Mouse (Mus musculus) cerebellum, postnatal 10 days (tissue): ENCODE data around the gene Osbpl9.

ENCODE experiments used
- DNase-seq, 2 experiments: peaks; one replicate each; pipeline ENCODE4 v3.0.0; 2021; ENCODE audit warnings: mixed read lengths in 2 of 2

Gene Osbpl9

DNA sequence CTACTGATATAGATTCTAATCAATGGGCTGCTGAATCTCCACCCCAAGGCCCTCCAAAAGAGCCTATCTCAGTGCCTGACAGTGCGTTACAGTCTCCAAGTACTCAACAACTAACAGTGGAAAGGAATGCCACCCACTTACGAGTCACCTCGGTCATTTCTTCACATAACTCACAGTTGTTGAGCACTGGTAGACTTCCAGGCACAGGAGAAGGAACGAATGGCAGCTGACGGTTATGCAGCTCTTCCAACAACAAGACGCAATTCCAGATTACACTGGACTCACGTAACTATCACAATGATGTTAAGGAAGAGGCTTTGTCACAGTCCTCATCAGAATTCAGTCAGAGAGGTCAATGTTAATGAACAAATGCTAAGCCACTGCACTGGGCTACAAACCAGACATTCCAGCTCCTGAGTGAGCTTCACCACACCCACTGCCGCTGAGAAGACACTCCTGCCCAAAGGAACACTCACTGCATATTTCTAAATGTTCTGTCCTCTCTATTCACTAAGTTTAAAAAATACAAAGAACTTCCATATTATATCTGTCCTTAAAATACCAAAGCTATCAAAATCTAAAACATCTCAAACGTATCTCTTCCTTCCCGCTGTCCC is 70.7 kb downstream of the Osbpl9 start:
- DNase-seq: no peak

- peak in 1 of 2 experiments; percentile 13 for DNase-seq
These were observed 73.1 kb downstream of the Osbpl9 start for GRCm38 (mm10) chr4:109128971-109129370.

DNA sequence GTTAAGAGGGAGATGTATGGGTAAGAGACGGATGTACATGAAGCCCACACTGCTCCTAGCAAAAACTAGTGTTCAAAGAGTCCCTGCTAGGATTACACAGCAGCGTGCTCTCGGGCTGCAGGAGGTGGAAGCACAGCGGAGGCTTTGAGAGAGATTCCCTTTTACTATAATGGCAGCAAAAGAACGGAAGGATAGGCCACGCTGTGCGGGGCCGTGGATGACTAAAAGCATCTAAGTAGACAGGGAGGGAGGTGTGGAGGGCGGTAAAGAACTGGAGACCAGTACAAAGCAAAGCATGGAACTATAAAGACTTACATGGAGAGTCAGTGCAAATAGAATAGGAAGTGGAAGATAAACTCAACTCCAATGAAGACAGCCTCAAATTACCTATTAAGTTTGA is 74.1 kb downstream of the Osbpl9 start:
- no peak for DNase-seq

GRCm38 (mm10) chr4:109126834-109127564 is 75.1 kb downstream of the Osbpl9 start:
- DNase-seq: no peak

DNA sequence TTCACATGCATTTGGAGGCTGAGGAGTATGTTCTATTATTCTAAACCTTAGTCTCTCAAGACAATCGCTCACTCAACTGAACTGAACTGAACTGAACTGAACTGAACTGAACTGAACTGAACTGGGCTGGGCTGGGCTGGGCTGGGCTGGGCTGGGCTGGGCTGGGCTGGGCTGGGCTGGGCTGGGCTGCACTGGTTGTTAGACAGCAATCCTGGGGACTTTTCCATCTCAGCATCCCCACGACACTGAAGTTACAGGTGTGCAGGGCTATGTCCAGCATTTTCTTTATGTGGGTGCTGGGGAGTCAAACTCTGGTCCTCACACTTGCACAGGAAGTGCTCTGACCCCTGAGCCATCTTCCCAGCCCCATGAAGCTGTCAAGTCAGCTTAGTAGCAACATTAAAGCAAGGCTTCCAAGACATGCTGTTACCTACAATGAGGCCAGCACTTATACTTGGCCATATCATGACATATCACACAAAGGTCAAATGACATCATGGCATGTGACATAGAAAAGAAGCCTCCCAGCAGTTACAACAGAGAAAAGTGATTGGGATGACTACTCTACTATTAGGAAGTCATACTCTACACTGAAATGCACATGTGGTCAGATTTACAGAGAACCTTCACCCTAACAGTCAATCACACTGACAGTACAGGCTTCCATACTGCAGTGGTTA is 76.2 kb downstream of the Osbpl9 start:
- DNase-seq: no peak

GRCm38 (mm10) chr4:109122830-109123555 is 79.1 kb downstream of the Osbpl9 start:
- no peak for DNase-seq

GRCm38 (mm10) chr4:109120735-109121134 is 81.3 kb downstream of the Osbpl9 start:
- no peak for DNase-seq

DNA sequence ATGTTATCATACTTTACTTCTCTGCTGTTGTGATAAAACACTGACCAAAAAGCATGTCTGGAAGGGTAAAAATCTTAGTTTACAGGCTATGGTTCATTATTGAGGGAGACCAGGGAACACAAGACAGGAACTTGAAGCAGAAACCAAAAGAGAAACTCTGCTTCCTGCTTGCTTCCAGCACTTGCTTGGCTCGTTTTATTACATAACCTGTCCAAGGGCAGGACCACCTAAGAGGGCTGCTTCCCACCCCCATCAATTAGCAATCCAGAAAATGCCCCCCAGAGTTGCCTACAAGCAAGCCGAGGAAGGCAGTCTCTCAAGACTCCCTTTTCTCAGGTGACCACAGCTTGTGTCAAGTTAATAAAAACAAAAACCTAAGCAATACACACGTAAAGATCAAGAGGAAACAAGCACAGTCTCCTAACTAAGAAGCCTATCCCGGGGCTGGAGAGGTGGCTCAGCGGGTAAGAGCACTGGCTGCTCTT is 82.4 kb downstream of the Osbpl9 start:
- DNase-seq: no peak

DNA sequence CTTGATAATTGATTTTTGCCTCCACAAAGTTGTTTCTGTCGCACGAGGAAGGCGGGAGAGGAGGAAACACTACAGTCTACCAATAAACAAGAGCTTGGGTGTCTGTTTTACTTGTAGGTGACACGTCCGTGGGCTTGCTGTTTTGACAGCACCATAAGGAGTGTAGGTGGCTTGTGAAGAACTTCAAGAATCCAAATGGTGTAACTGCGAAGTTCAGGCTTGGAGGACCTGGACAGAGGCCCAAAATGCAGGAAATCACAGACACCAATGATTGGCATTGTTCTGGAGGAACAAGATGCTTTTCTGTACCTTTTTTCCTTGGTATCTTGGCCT is 83.8 kb downstream of the Osbpl9 start:
- peak in 1 of 2 experiments; percentile 12 for DNase-seq

DNA sequence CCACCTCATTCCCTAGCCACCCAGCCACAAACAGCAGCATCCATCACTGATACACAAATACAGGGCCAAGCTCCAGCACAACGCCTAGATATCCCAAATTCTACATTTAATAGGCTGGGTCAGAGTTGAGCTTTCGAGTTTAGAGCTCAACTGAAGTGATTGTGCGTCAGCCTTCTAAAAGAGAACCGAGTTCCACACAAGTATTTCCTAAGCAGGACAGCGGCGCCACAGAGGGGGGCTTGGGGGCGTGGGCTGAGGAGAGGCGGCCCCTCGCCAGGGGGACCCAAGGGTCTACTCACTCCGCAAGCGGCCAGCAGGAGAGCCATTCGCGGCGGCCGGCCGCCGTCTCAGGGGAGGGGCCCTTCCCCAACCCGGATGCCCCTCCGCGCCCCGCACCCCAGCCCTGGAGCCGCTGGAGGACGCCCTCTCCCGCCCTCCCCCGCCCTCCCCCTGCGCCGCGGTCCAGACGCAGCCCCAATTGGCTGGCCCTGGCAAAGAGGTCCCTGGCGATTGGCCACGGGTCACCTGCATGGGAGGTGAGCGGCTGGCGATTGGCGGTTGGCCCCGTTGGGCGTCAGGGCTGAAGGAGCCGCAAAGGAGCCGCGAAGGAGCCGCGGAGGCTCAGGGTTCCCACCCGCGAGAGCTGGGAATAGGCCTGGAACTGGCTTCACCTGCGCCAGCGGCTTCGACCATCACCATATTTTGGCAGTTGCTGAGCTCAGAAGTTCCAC is 84.3 kb downstream of the Osbpl9 start:
- DNase-seq: peak; percentile 97 to 98

DNA sequence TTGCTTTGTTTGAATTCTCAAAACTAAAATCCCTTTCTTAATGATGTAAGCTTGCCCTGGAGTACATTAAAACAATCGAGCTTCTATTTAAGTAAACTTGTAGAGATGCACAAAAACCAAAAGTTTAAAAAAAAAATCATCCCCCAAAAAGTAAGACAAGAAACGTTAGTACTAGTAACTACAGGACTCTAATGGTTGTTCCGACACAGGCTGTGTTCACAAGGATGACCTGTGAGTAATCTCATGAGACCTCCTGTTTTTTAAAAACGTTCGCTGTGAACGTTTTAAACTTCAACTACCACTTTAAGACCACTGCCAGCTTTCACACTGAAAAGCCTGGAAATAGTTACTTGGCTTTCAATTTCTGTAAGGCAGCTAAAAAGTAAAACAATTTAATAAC is 85.1 kb downstream of the Osbpl9 start:
- no peak for DNase-seq

DNA sequence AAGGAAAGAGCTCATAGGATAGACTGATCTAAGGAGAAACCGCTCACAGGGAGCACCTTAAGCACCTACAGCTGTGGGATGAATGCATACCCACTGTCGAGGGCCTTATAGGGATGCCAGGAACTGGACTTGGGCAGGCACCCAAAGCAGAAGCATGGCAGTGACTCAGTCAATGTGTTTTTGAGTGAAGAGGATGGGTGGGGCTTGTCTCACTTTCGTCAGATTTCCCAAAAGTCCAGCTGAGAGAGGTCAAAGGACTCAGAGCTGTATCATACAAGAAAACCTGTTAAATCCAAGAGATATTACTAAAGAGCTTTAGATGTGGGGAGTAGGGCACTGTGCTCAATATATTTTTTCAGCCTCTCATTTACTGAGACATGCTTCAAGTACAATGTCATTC is 85.6 kb downstream of the Osbpl9 start:
- DNase-seq: no peak

- DNase-seq: peak; percentile 14
These were observed 86.3 kb downstream of the Osbpl9 start for GRCm38 (mm10) chr4:109115742-109116141.

DNA sequence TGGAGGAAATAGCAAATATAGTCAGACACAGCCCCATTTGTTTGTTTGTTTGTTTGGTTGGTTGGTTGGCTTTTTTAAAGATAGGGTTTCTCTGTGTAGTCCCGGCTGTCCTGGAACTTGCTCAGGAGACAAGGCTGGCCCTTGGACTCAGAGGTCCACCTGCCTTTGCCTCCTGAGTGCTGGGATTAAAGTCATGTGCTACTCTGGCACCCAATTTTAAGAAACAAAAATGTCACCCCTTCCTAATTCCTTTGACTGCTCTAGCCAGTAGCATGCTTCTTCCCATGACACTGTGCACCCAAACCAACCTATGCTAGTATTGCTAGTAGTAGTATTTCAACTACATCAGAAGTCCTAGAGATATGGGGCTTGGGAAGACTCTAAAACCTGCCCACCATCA is 87.8 kb downstream of the Osbpl9 start:
- no peak for DNase-seq

DNA sequence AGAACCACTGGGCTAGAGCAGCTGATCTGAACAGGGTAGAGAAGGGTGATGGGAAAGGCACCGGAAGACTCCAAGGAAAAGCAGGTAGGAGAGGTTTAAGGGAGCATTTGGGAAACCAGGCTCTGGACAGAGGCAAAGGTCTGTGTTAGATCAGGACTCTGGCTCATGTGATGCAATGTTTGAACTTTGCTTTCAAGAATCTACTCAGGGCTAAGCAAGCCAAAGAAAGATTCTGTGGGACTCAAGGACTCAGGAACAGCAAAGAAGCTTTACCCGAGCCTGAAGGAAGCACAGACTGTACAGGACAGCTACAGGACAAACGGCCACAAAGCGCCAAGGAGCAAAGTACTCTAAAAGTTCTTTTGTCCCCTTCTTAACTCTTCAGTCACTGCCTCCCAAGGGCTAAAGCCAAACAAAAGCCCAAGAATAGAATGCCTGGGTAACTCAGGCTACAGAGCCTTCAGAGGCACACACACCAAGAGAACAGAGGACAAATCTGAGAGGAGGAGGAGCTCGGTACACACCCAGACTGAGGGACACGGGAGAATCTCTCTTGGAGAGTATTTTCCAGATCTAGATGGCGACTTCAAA is 89.1 kb downstream of the Osbpl9 start:
- DNase-seq: no peak

GRCm38 (mm10) chr4:109110978-109111377 is 91.1 kb downstream of the Osbpl9 start:
- no peak for DNase-seq

- DNase-seq: no peak
These were observed 92.4 kb downstream of the Osbpl9 start for GRCm38 (mm10) chr4:109109686-109110085.

- no peak for DNase-seq
These were observed 93.1 kb downstream of the Osbpl9 start for GRCm38 (mm10) chr4:109109012-109109411.

- no peak for DNase-seq
These were observed 95.5 kb downstream of the Osbpl9 start for GRCm38 (mm10) chr4:109106594-109106993.

- peak; percentile 12 to 34 for DNase-seq
These were observed 96.0 kb downstream of the Osbpl9 start for GRCm38 (mm10) chr4:109106034-109106433.

DNA sequence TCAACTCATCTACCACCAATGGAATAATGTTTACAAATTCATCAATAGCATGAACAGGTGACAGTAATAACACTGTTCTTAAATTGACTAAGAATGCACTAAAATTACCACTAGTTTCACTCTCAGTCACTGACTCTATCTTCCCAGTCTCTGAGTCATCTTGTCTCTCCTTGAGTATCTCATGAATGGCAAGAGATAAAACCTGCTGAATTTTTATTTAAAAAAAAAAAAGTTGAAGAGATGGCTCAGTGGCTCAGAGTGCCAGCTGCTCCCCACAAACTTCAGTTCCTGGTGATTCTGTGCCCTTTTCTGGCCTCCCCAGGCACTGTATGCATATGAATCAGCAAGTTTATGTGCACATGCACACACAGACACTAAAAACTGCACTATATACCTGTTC is 96.8 kb downstream of the Osbpl9 start:
- DNase-seq: no peak
